Comparison of ENCODE assay signal across 18 mouse cellular contexts in the genomic region with DNA sequence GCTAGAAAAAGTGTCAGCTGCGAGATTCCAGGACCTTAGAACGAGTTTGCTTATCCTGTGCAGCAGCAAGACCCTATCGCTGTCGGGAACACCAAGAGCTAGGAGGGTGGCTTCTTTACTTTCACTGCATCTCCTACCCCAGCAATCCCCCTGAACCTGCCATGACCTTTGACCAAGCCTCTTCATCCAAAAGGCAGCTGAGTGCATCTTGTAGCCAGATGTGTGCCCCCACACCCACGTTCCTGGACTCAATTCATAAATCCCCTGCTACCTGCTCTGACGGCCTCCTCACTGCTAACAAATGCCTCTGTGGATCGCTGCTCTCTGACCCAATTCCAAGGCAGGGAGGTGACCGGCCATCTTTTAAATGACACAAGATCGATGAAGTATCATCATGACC.
"Had no signal": no experiment of that assay in that cellular context is flagged by ENCODE, and none has a peak within 500 bp of the region (broad histone marks: within the 10 kb centered on the region; RNA-seq: fewer than 3 reads in every experiment).

No protein-coding gene starts in this region.

- H3K27ac ChIP-seq: kidney, embryonic 15.5 days; left cerebral cortex, adult 2 months; limb, embryonic 13.5 days; liver, embryonic 12.5 days; liver, embryonic 15.5 days; midbrain, embryonic 12.5 days; midbrain, embryonic 15.5 days; neural tube, embryonic 13.5 days had no signal

- ATAC-seq: liver, embryonic 12.5 days; midbrain, embryonic 15.5 days had no signal

- H3K27me3 ChIP-seq: kidney, embryonic 15.5 days; liver, embryonic 12.5 days; liver, embryonic 15.5 days; midbrain, embryonic 15.5 days; neural tube, embryonic 13.5 days had no signal

- H3K9ac ChIP-seq: kidney, embryonic 15.5 days; limb, embryonic 13.5 days; liver, embryonic 12.5 days; liver, embryonic 15.5 days; midbrain, embryonic 12.5 days; midbrain, embryonic 15.5 days; neural tube, embryonic 13.5 days had no signal

- H3K36me3 ChIP-seq: kidney, embryonic 15.5 days; limb, embryonic 13.5 days; liver, embryonic 12.5 days; liver, embryonic 15.5 days; midbrain, embryonic 12.5 days; midbrain, embryonic 15.5 days; neural tube, embryonic 13.5 days had no signal

- H3K4me3 ChIP-seq: kidney, embryonic 15.5 days; left cerebral cortex, adult 2 months; limb, embryonic 13.5 days; liver, embryonic 12.5 days; liver, embryonic 15.5 days; midbrain, embryonic 12.5 days; midbrain, embryonic 15.5 days; neural tube, embryonic 13.5 days had no signal

- H3K9me3 ChIP-seq: kidney, embryonic 15.5 days; limb, embryonic 13.5 days; liver, embryonic 12.5 days; liver, embryonic 15.5 days; midbrain, embryonic 12.5 days; midbrain, embryonic 15.5 days; neural tube, embryonic 13.5 days had no signal

- DNase-seq: kidney, adult 8-10 months; kidney, postnatal 10 days; kidney, postnatal 36 days; layer of hippocampus, postnatal 36 days; liver; lung, adult 2 months; lung, postnatal 14 days; lung, postnatal 4 days; thymus, adult 2 months; thymus, postnatal 25 days had no signal

- H3K4me2 ChIP-seq: kidney, embryonic 15.5 days; limb, embryonic 13.5 days; liver, embryonic 12.5 days; liver, embryonic 15.5 days; midbrain, embryonic 12.5 days; midbrain, embryonic 15.5 days; neural tube, embryonic 13.5 days had no signal

- H3K4me1 ChIP-seq: kidney, embryonic 15.5 days; liver, embryonic 12.5 days; liver, embryonic 15.5 days; midbrain, embryonic 15.5 days; neural tube, embryonic 13.5 days had no signal
